Mouse (Mus musculus) frontal cortex, adult 2 months (tissue): ENCODE measurements around the gene A4galt. TPM values are rescaled to one million over a fixed set of nuclear protein-coding genes. Genes with fewer than 3 reads are reported as not detected.
"Not testable (repeated sequence)": the region's sequence is repeated elsewhere in the genome, so short reads cannot be mapped to it uniquely, and the experiment has no call there.

ENCODE experiments used
- DNase-seq, 2 experiments: peaks; one replicate each; pipeline ENCODE4 v3.0.0; 2022; ENCODE audit warnings: low spot score in 1 of 2; ENCODE audit errors: extremely low spot score in 1 of 2
- polyA plus RNA-seq: library from polyadenylated mRNA; depleted of rRNA; stranded (reverse); fragments of >200 nt; gene quantifications from 2 replicates; pipeline ENCODE4 v1.2.3, GENCODE M21; 2012; rRNA removed

The A4galt gene
- polyA plus RNA-seq, result 5.0 and 6.7 TPM in 2 replicates

DNA sequence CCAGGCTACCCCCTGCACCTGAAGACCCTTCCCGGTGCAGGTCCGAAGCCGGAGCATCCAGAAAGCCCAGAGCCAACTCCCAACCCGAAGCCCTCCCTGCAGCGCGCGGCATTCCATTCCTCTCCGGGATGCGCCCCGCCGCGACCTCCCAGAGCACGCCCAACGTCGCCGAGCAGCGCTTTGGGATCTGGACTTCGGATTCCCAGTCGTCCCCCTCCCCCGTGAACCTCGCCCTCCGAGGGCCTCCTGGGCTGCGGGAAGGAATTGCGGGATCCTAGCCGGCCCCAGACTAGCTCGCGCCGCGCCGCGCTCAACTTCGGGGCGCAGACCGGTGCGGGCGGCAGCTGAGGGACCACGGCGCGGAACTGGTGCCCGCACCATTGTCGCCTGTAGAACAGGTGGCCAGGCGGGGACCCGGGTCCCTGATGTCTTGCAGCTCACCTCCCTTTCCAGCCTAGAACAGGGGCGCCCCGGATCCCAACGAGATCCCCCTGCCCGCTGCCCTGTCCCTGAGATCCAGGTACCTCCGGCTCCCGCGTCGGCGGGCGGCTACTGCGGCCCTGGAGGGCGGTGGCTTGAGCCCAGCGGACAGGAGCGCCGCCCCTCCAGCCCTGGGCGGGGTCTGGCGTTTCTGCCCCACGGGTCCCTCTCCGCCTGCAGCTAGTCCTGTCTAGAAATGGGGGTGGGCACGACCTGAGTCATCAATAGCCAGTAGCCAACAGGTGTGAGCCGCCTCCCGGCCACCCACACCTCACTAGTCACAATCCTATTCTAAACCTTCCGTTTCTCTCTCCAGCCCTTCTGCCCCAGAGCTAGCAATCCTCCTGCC is at the start of gene A4galt:
A4galt (minus strand) TSS at position 599 of the 829 bp plus-strand sequence.
- DNase-seq, result peak in 1 of 2 experiments; percentile 17

DNA sequence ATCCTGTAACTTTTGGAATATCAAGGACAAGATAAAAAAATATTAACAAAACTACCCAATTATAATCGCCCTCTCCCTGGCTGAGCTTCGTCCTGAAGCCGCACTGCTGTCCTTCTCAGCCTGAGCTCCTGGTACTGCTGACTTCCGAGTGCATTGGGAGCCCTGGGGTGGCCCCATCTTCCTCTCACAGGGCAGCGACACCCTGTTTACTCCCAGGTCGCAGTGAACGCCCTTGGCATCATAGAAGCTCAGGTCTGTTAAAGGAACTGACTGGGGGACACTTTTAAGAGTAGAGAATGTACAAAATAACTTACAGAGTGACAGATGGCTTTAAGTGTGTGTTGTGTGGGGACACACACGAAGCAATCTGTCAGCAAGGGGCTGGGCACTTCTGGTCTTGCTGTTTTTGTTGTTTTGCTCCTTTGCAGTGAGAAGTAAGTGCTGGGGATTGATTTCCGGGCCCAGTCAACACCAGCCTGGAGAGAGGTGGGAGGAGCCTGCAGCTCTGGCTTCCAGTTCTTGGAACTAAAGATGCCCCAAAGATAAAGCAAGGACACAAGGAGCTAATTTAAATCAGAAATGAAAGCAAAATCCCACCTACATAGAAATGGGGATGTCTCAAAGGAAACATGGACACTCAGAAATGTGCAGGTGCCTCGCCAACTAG is 48.5 kb upstream of the A4galt start:
- peak in 1 of 2 experiments; percentile 19 for DNase-seq

DNA sequence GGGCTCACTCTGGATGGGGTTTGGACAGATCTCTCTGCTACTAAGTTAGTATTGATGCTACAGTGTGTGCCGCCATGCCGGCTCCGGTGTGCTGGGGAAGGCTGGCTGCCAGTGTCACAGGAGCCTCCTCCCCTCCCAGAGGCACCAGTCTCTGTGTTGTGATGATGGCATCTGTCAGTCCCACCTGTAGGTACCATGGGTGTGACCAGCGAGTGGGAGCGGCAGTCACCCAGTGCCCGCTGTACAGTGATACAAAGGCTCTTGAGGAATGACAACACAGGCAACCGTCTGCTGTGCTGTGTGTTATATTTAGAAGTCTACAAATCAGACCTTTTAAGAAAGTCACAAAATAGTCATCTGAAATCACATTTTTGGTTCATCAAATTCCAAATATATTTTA is 47.9 kb upstream of the A4galt start:
- no peak for DNase-seq

DNA sequence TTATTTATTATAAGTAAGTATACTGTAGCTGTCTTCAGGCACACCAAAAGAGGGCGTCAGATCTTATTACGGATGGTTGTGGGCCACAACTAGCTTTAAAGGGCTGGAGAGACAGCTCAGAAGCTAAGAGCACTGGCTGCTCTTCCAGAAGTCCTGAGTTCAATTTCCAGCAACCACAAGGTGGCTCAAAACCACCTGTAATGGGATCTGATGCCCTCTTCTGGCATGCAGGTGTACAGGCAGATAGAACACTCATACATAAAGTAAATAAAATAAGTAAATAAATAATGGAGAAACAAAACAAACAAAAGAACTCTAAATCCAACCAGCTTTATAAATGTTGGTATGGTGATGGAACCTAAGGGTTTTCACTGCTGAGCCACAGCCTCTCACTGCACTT is 47.2 kb upstream of the A4galt start:
- no peak for DNase-seq

DNA sequence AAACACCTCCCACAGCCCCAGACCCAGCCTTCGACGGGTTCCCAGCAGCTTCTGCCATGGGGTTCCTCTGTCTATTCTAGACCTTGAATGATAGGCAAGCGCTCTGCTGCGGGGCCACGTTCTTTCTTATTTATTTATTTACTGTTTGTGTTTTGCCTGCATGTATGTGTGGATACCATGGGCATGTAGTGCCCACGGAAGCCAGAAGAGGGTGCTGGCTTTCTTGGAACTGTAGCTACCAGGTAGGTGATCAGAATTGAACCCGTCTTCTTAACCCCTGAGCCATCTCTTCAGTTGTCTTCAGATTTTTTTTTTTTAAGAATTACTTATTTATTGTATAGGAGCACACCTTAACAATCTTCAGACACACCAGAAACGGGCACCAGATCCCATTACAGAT is 46.7 kb upstream of the A4galt start:
- no peak for DNase-seq

DNA sequence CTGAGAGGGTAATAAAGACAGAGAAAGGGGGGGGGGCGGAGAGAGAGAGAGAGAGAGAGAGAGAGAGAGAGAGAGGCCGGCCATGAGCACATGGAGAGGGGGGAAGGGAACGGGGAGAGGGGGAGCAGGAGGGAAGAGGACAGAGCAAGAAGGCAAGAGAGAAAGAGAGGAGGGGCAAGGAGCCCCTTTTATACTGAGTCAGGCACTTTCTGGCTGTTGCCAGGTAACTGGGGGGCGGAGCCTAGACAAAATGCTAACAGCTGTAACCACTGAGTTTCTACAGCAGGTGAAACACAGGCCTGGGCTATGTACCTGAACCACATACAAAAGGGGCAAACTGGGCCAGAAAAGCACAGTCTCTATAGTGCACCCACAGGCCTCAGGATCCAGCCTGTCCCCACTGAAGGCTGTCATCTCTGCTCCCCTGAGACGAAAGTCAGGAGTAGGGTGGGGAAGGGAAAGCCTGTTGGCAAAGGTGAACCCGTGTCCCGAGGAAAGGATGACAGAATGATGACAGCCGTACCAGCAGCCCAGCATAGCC is 45.3 kb upstream of the A4galt start:
- no peak for DNase-seq

DNA sequence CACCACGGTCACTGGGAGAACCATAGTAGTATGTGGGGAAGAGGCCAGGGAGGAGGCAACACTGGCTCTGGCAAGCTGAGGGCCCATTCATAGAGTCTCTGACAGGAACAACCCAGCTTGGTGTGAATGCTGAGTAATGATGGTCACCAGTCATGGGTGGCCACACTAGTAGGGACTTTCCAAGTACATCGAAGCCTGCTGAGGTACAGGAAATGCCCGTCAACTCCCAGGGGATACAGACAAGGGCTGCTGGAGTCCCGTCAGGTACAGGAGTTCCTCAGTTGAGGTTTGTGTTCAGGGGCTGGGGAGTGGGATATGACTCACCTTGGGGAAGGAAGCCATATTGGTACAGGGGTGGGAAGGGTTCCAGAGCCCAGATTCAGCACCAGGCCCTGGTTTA is 44.5 kb upstream of the A4galt start:
- DNase-seq, result no peak

DNA sequence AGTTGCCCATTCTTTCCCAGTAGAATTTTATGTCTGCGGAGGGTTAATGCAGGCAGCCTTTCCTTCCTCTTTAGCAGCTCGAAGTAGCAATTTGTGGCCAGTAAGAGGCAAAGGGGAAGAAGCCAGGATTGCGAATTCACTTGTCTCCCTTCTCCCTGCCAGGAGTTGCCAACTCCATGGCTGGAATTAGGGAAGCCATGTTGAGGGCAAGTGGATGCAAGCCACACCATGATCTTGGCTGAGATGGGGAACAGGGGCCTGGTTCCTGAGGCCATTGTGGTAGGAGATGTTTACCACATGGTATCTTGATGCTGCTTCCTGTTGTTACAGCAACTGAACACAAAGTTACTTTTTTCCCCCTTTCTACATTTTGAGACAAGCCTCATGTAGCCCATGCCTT is 43.4 kb upstream of the A4galt start:
- no peak for DNase-seq

DNA sequence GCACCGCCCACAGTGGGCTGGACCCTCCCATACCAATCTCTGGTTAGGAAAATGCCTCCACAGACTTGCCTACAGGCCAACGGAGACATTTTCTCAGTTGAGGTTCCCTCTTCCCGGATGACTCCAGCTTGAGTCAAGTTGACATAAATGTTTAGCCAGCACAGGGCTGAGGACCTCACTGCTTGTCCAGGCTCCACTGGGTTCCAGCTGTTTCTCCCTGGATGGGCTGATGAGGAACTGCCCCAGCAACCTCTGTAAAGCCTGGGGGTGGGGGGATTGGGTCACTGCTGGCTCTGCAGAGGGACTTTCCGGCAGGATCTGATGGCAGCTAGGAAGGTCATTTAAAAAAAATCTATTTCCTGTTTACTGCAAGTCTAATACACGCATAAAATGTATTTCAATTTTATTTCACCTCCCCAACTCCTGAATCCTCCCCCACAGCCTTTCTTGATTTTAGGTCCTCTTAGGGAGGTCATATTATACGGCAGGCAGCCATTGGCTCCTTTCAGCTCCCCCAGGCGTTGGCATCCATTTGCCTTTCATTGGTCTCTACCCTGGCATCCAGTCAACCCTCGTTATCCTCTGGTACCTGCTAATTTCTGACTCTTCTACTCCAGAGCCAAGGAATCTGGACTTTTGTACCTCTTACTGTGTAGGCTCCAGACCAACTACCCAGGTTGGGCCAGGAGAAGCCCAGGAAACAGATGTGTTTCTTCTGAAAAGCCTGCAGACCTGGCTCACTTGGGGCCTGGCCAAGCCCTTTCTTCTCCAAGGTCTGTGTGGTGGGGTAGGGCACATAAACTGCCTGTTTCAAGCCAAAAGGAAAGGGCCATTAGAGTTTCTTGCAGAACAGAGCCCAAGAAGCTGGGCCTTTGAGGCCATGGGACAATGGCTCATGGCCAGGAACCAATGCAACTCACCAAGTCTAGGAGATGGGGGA is 42.4 kb upstream of the A4galt start:
- peak in 1 of 2 experiments; percentile 15 for DNase-seq

DNA sequence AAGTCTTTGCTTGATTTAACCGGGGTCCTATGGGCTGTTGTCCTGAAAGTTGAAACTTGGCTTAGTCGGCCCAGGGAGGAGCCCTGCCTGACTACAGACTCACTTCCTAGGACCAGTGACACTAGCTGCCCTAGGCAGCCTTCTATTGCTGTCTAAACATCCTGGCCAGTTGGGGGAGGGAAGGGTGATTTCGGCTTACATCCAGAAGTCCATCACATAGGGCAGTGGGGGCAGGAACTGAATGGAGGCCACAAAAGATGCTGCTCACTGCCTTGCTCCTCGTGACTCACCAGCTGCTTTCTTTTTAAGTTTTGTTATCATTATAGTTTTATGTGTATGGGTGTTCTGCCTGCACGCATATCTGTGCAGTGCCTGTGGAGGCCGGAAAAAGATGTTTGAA is 41.6 kb upstream of the A4galt start:
- DNase-seq, result no peak

DNA sequence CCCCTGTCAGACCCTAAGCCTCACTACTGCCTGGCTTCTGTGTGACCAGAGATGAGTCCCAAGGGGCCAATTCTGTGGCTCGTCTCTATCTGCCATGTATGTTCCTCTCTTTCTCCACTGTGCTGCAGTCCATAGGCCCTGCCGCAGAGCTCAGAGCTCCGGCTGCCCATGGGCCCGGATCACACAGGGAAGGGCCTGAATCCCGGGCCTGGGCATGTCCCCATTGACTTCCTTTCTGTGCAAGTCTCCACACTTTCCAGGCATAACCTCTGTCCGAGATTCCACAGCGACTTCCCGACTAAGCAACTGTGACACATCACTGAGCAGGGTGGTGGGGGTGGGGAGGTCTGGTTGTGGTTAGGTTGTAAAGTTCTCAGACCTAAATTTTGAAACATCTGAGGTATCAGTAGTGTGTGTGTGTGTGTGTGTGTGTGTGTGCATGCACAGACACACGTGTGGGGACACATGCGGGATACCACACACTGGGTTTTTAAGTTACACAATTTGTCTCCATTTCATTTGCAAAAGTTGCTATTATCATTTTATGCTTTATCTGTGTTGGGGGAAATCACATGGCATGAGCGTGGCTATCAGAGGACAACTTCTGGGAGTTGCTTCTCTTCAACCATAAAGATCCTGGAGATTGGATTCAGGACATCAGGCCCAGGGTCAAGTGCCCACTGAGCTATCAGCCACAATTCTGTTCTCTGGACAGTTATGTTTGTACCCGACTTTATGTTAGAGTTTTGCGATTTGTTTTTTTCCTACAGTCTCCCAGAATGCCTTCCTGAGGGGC is 40.9 kb upstream of the A4galt start:
- no peak for DNase-seq

DNA sequence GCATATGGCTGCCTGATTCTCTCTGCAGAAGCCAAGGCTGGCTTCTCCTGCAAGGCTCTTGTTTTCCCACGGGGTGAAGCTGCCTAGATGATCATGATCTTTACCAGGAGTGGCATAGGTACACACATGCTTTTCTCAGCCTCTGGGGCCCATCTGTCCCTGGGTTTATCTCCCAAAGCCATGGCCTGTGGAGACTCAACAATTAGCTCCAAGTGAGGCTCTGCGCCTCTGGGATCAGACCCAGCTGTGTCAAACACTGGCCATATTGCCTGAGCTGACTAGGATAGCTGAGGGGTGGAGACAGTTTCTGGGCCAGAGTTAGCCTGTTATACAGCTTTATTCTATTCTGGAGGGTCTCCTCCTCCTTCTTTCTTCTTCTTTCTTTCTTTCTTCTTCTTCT is 39.3 kb upstream of the A4galt start:
- no peak for DNase-seq

DNA sequence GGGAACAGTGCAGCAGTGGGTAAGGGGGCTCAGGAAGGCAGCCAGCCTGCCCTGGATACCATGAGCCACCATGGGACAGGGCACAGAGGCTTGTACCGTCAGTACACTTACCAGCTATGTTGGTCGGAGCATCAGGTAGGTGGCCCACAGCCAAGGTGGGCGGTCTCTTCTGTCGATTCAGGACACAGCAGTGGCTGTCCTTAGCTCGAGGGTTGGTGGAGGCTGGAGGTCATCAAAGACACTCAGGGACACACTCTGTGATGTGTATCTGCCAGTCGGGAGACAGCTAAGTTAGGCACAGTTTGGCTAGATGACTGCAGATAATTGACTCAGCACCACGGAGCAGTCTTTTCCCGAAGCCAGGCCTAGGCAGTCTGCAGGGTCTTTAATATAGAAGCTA is 33.3 kb upstream of the A4galt start:
- no peak for DNase-seq

DNA sequence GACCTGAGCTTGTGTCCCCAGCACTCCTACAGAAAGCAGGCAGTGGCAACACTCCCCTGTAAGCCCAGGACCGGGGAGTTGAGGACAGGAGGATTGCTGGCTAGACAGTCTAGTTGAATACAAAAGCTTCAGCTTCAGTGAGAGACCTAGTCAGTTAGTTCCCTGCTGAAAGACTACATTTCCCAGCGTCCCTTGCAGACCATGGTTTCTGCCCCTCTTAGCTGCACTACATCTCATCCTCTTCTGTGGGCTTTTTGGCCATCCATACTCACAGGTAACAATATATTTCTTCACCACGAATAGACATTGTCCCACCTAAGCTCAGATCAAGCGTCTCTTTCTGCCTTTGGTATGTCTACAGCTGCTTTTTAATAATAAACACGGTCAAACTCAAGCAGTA is 30.8 kb upstream of the A4galt start:
- no peak for DNase-seq

DNA sequence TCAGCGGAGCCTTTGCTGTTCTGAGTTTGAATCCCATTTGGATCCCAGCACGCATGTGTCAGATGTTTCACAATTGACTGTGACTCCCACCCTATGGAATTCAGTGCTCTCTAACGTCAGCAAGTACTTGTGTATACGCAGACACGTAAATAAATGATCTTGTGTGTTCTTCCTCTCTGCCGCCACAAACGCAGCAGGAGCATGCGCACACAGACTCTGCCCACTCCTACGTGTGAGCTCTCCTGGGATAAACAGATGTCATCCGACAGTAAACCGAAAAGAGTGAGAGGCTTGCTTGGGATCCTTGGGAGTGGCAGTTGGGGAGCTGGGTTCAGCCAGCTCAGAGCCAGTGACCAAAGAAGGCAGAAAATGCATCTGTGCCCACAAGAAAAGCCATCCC is 29.7 kb upstream of the A4galt start:
- no peak for DNase-seq

DNA sequence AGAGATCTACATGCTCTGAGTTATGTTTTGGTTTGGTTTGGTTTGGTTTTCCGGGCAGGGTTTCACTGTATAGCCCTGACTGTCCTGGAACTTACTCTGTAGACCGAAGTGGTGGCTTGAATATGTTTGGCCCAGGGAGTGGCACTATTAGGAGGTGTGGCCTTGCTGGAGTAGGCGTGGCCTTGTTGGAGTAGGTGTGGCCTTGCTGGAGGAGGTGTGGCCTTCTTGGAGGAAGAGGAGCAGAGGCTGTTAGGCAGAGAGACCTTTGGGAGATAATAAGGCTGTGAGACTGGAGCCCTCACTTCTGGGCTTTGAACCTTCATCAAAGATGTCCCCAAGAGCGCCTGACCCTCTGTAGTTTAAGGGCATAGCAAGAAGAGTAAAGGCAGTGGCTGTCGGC is 27.0 kb upstream of the A4galt start:
- DNase-seq, result no peak

DNA sequence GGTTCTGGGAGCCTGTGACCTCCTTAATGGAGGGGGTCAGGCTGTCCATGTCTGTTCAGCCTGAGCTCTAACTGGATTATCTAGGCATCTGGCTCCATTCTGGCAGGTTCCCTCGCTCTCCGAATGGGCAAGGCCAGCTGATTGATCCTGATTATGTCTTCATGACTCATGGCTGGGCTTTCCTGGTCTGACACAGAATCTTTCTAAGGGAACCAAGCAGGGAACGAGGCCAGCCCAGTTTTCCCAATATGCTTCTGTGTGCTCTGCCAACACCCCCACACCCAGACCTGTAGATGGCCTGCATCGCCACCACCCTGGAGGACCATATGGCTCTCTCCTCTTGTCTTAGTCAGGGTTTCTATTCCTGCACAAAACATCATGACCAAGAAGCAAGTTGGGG is 25.9 kb upstream of the A4galt start:
- DNase-seq, result peak; percentile 44 to 71

DNA sequence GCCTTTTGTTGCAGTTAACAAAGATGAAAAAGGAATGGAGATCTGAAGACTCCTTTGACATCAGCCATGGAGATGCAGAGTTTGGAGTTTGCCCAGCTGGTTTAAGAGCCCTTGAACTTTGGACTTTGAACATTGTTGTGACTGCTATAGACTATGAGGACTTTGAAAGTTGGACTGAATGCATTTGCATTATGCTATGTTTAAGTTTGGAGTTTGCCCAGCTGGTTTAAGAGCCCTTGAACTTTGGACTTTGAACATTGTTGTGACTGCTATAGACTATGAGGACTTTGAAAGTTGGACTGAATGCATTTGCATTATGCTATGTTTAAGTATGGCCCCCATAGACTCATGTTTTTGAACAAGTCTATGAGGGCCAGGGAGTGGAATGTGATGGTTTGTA is 22.7 kb upstream of the A4galt start:
- not testable (repeated sequence) for DNase-seq

DNA sequence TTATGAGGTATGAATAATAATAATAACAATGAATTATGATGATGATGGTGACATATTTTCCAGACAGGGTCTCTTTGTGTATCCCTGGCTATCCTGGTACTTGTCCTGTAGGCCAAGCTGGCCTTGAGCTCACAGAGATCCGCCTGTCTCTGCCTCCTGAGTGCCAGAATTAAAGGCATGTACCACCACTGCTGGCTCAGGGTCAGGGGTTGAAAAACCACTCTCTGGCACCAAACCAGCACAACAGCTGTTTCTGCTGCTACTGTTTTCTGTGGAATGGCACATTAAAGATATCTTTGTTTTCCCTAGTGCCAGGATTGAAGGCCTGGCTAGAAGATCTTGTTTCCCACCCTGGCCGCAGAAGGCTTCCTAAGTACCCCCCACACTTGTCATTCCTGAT is 21.4 kb upstream of the A4galt start:
- no peak for DNase-seq

DNA sequence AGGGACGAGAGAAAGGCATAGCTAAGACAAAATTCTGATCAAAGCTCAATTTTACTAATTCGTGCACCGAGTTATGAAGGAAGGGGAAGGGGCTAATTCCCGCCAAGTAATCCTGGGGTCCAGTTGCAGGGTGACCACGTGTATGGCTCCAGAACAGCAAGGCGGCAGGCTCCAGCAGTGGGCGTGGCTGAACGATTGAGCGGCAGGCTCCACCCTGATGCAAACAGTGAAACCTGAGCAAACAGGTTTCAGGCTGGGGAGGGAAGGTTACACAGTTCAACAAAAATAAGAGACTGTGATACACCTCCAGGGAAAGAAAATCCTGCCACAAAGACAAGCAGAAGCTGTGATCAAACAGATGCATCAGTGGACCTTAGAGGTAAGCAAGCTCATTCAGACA is 19.6 kb upstream of the A4galt start:
- DNase-seq, result not testable (repeated sequence)
